Mouse (Mus musculus) heart, embryonic 12.5 days (tissue): ENCODE measurements around the gene Ccdc117. TPM values are rescaled to one million over a fixed set of nuclear protein-coding genes. Genes with fewer than 3 reads are reported as not detected.
"Not testable (repeated sequence)": the region's sequence is repeated elsewhere in the genome, so short reads cannot be mapped to it uniquely, and the experiment has no call there.

Source experiments
- ATAC-seq: fragments of 200-750 bp; cut with Nextera tagmentation; 2 replicates; pipeline ENCODE4 v1.8.0; 2017; ENCODE audit warnings: moderate TSS enrichment, moderate library complexity; ENCODE audit not compliant: insufficient number of reproducible peaks, low FRiP score
- H3K27ac ChIP-seq: fragments of 300-500 bp; sonication (generic); 2 replicates; pipeline ENCODE4 v1.5.1; 2016; ENCODE audit warnings: mild to moderate bottlenecking, moderate library complexity; ENCODE audit not compliant: poor library complexity, severe bottlenecking
- H3K27me3 ChIP-seq: fragments of 300-500 bp; sonication (generic); replicated peaks from 2 replicates; pipeline ENCODE4 v1.6.1; 2016; ENCODE audit warnings: mild to moderate bottlenecking, moderate library complexity
- H3K36me3 ChIP-seq: fragments of 300-500 bp; sonication (generic); 2 replicates; pipeline ENCODE4 v1.6.1; 2016; ENCODE audit warnings: mild to moderate bottlenecking, moderate library complexity
- H3K4me1 ChIP-seq: fragments of 300-500 bp; sonication (generic); replicated peaks from 2 replicates; pipeline ENCODE4 v1.6.1; 2016; ENCODE audit warnings: mild to moderate bottlenecking
- H3K4me2 ChIP-seq: fragments of 300-500 bp; sonication (generic); 2 replicates; pipeline ENCODE4 v1.6.1; 2016; ENCODE audit warnings: mild to moderate bottlenecking, moderate library complexity
- H3K4me3 ChIP-seq: fragments of 300-500 bp; sonication (generic); 2 replicates; pipeline ENCODE4 v1.5.1; 2016; ENCODE audit warnings: mild to moderate bottlenecking
- H3K9ac ChIP-seq: fragments of 300-500 bp; sonication (generic); 2 replicates; pipeline ENCODE4 v1.6.1; 2016; ENCODE audit warnings: mild to moderate bottlenecking, moderate library complexity
- H3K9me3 ChIP-seq: fragments of 300-500 bp; sonication (generic); replicated peaks from 2 replicates; pipeline ENCODE4 v1.6.1; 2016; ENCODE audit warnings: mild to moderate bottlenecking, moderate library complexity
- WGBS: fragments of 180-500 bp; shearing (Covaris S2); methylation state at CpG from one replicate; pipeline ENCODE4 v1.1.7; 2016; 5-methylcytosine and 5-hydroxymethylcytosine counted together
- polyA plus RNA-seq: library from polyadenylated mRNA; unstranded; fragments of >200 nt; fragmentation: Nextera tagmentation; extraction: Ambion mirVana; gene quantifications from 2 replicates; pipeline ENCODE4 v1.2.1, GENCODE M21; 2016

Ccdc117 gene
- polyA plus RNA-seq, 1 experiment from 2014 or later = 17.9 TPM

DNA sequence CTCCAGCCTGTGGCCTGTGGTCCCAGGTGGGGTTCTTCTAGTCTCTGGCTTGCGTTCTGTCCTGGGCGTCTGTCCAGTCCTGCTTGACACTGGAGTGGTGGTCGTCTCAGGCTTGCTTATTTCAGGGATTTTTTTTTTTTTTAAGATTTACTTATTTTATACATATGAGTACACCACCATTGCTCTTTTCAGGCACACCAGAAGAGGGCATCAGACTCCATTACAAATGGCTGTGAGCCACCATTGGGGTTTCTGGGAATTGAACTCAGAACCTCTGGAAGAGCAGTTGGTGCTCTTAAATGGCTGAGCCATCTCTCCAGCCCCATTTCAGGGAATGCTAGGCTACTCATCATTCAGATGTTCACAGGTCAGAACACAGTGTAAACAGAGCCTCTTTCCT lies 18.3 kb upstream of the Ccdc117 start:
- H3K27ac ChIP-seq = no peak overlapping the region
- WGBS = 63% methylated on average over 3 of the region's 3 CpGs
- no peak for ATAC-seq
- no peak overlapping the region for H3K9ac ChIP-seq
- peaks cover 10% of the 10 kb centered on the region; the same call in 1 of the 2 replicates for H3K4me1 ChIP-seq
- no peak overlapping the region for H3K4me3 ChIP-seq
- no peaks in the 10 kb centered on the region for H3K9me3 ChIP-seq
- no peak overlapping the region for H3K4me2 ChIP-seq
- H3K36me3 ChIP-seq = no peaks in the 10 kb centered on the region
- H3K27me3 ChIP-seq = no peaks in the 10 kb centered on the region

DNA sequence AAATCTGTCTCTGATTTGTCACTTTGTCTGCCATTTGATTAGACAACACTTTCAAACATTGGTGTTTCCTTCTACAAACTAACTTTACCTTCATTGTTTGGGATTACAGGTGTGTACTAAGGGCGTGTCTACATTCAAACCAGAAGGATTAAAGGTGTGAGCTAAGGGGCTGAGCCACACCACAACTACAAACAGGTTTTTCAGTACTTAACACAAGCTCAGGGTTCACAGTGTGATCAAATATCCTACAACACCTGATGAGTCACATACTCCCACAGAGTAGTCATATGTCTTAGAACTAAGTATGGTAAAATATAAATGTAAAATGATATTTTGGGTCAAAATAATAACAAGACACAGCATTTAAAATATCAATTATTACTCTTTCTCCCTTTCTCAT lies 9.9 kb upstream of the Ccdc117 start:
- Histone ChIP-seq H3K36me3 (no peaks in the 10 kb centered on the region), H3K4me1 (no peaks in the 10 kb centered on the region), H3K9me3 (peaks cover 20% of the 10 kb centered on the region), H3K4me3 (no peak overlapping the region), H3K27me3 (no peaks in the 10 kb centered on the region), H3K27ac (no peak overlapping the region), H3K9ac (no peak overlapping the region), H3K4me2 (no peak overlapping the region)
- no peak for ATAC-seq
- WGBS = 45% methylated on average over 1 of the region's 1 CpGs

DNA sequence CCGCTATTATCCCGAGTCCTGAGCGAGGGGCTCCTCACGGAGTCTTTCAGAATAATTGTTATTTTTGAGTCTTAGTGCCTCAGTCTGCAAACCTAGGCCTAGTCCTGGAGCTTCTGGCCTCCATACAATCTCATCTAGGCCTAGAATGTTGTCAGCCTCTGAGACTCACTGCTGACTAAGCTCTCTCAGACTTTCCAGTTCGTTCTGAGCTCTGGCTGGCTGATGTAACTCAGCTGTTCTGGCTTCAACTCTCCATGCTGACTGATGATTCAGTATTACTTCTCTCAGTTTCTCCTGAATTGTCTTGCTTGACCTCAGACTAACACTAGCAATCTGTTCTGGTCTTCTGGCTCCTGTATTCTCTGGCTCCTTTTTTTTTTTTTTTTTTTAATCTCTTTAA lies 9.4 kb upstream of the Ccdc117 start:
- ATAC-seq = no peak
- Histone ChIP-seq H3K4me3 (no peak overlapping the region), H3K27ac (no peak overlapping the region), H3K9me3 (peaks cover 20% of the 10 kb centered on the region), H3K4me2 (no peak overlapping the region), H3K27me3 (no peaks in the 10 kb centered on the region), H3K36me3 (no peaks in the 10 kb centered on the region), H3K4me1 (no peaks in the 10 kb centered on the region), H3K9ac (no peak overlapping the region)
- WGBS = 81% methylated on average over 5 of the region's 5 CpGs

DNA sequence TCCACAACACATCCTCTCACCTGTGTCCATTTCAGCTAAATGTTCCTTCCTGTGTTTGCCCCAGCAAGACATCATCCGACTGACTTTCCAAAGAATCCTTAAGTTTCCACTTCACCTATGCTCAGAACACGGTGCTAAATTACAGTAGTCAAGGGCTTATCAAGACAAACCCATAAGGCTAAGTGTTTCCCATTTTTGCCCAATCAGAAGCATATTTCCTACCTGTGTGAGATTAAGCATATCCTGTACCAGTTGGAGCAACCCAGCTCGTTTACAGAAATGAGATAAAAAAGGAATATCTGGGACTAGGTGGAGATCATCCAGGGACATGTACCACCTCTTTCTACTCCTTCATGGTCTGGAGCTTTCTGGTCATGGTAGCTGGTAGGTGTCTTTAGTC lies 4.7 kb upstream of the Ccdc117 start:
- no peak overlapping the region for H3K4me2 ChIP-seq
- peaks cover 20% of the 10 kb centered on the region for H3K9me3 ChIP-seq
- no peak overlapping the region for H3K9ac ChIP-seq
- 67% methylated on average over 3 of the region's 3 CpGs for WGBS
- H3K4me1 ChIP-seq = no peaks in the 10 kb centered on the region
- no peaks in the 10 kb centered on the region for H3K36me3 ChIP-seq
- no peak for ATAC-seq
- no peaks in the 10 kb centered on the region for H3K27me3 ChIP-seq
- H3K27ac ChIP-seq = no peak overlapping the region
- no peak overlapping the region for H3K4me3 ChIP-seq

DNA sequence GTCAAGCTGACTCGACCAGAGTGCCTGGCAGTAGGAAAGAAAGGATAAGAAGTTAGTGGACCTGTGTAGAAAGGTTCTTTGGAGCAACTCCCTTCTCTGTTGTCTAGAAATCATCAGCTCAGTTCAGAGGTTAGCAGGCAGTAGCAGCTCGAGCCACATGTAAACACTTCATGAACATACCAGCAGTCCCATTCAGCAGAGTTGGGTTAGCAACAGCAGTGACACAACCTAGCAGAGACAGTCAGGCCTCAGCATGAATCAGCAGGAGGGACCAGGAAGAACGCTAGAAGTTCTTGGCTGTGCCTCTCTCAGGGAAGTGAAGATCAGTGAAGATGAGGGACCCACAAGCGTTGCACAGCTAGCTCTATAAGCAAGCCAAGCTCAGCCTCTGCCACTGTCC lies 3.5 kb upstream of the Ccdc117 start:
- WGBS = 72% methylated on average over 4 of the region's 4 CpGs

DNA sequence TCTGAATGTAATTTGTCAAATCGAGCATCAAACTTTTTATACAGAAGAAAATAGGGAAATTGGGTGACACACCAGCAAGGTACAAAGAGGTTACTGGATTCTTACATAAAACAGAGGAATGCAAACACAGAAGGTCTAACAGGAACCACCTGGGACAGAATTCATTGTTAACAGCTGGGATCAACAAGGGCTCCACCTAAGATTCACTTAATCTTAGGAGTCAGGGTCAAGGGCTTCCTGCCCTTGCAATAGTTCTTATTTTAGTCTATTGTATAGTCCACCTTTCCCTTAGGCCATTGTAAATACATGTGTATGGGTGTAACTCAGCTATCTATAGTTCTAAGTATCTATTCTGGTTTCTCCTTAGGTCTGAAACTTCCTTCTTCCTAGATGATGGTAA lies 2.7 kb upstream of the Ccdc117 start:
- ATAC-seq, H3K9ac ChIP-seq, H3K27ac ChIP-seq, H3K36me3 ChIP-seq, H3K4me3 ChIP-seq, H3K27me3 ChIP-seq, H3K4me2 ChIP-seq: not testable (repeated sequence)
- 78% methylated on average over 1 of the region's 1 CpGs for WGBS
- H3K9me3 ChIP-seq = peaks cover 19% of the 10 kb centered on the region
- peaks cover 11% of the 10 kb centered on the region for H3K4me1 ChIP-seq

More for the DNA sequence above, 3.5 kb upstream of the Ccdc117 start:
- Histone ChIP-seq H3K27me3 (no peaks in the 10 kb centered on the region), H3K36me3 (no peaks in the 10 kb centered on the region; the same call in 1 of the 2 replicates), H3K4me2 (no peak overlapping the region), H3K9me3 (peaks cover 20% of the 10 kb centered on the region), H3K27ac (no peak overlapping the region), H3K4me1 (peaks cover 8% of the 10 kb centered on the region), H3K9ac (no peak overlapping the region), H3K4me3 (no peak overlapping the region)
- ATAC-seq = no peak

DNA sequence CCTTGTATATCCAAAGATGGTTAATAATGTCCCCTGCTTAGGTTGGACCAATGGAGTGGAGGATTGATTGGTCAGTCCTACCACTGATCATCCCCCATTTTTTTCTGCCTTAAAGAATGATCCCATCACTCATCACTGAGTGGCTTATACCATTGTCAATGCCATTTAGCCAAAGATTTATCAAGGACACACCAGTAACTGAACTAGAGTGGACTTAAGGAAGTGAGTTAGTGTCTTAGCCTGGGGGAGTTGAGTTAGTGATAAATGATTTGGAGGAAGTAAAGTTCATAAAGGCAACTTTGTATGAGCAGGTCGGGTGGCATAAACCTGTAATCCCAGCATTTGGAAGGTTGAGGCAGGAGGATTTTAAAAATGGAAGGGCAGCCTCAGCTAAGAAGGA lies 1.3 kb upstream of the Ccdc117 start:
- WGBS = 62% methylated on average over 1 of the region's 1 CpGs
- H3K4me1 ChIP-seq = peaks cover 11% of the 10 kb centered on the region
- H3K4me3 ChIP-seq = no peak overlapping the region
- H3K9ac ChIP-seq = no peak overlapping the region
- no peak overlapping the region for H3K4me2 ChIP-seq
- ATAC-seq = no peak
- peaks cover 8% of the 10 kb centered on the region for H3K9me3 ChIP-seq
- H3K27ac ChIP-seq = no peak overlapping the region
- H3K36me3 ChIP-seq = peaks cover 8% of the 10 kb centered on the region
- H3K27me3 ChIP-seq = no peaks in the 10 kb centered on the region

DNA sequence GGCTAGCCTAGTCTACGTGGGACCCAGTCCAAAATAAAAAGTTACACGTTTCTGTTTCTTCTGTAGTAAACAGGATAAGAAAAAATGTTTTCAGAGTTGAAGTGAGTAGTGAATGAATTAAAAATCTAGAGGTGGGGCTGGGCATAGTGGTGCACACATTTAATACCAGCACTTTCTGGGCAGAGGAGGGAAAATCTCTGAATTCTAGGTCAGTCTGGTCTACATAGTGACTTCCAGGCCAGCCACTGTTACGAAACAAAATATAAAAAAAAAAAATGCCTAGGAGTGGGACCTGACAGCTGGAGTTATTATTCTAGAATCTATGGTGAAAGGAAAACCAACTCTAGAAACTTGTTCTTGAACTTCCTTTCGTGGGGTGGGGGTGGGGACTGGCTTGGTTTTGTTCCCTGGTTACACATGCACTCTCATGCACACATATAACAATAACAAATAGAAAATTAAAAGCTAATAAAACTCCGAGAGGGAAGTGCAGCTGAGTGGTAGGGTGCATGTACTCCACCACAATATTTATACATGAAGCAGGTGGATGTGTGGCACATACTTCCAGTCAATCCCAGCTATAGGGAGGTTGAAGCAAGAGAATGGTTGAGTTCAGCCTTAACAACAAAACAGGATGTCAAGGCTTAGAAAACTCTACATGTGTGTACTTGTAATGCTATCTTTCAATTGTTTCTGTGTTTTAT lies 647 bp upstream of the Ccdc117 start:
- H3K27ac ChIP-seq = no peak overlapping the region
- no peak for ATAC-seq
- H3K4me3 ChIP-seq = peak overlapping the region; percentile 97
- H3K4me1 ChIP-seq = peaks cover 11% of the 10 kb centered on the region
- H3K36me3 ChIP-seq = peaks cover 10% of the 10 kb centered on the region
- 50% methylated on average over 5 of the region's 5 CpGs for WGBS
- peak overlapping the region; percentile 81 for H3K4me2 ChIP-seq
- H3K27me3 ChIP-seq = no peaks in the 10 kb centered on the region
- no peak overlapping the region for H3K9ac ChIP-seq
- peaks cover 3% of the 10 kb centered on the region for H3K9me3 ChIP-seq

DNA sequence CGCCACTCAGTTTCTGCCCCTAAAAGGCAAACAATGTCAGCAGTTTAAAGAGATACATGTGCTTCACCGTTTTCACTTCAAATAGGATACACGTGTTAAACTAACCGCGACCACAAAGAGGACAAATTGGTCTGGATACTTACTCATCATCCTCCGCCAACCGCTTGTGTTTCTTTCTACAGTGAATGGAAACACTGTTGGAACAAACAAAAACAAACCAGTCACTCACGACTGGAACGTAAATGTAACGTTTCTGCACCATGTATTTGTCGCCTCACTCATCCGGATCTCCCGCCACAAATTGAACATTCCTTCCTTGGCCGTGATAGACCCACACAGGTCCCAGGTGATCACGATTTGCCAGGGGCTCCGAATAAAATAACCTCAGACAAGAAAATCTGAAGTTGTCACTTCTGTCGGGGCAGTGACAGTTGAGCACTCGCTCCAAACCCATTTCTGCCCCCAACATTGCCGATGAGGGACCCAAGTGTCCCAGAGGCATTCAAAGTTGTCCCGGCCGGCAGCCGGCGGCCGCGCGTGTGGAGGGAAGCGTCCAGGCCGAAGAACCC lies 673 bp downstream of the Ccdc117 start:
- Histone ChIP-seq H3K36me3 (peaks cover 12% of the 10 kb centered on the region), H3K4me2 (peak overlapping the region; percentile 81), H3K9ac (peak overlapping the region; percentile 96), H3K27ac (peak overlapping the region; percentile 78), H3K4me1 (peaks cover 11% of the 10 kb centered on the region), H3K27me3 (no peaks in the 10 kb centered on the region), H3K4me3 (peak overlapping the region; percentile 97), H3K9me3 (no peaks in the 10 kb centered on the region)
- ATAC-seq = no peak
- WGBS = 1% methylated on average over 28 of the region's 28 CpGs

DNA sequence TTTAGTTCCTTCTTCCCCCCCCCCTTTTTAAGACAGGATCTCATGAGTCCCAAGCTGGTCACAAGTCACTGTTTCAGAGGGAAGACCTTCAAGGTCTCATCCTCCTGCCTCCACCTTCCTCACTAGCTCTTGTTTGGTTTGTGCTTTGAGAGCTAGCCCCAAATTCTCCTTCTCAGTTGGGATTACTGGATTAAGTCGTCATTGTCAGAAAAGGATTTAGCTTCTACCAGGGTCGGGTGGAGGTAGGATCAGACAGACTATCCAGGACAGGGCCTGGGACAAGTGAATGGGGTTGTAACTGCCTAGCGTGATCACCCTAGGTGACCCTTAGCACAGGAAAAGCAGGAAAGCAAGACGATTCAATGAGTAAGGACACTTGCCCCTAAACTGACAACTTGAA lies 1.7 kb downstream of the Ccdc117 start:
- peaks cover 11% of the 10 kb centered on the region for H3K4me1 ChIP-seq
- peak overlapping the region; percentile 96; the same call in 1 of the 2 replicates for H3K9ac ChIP-seq
- H3K9me3 ChIP-seq = no peaks in the 10 kb centered on the region
- no peak overlapping the region for H3K27ac ChIP-seq
- no peak for ATAC-seq
- H3K36me3 ChIP-seq = peaks cover 14% of the 10 kb centered on the region
- peak overlapping the region; percentile 81 for H3K4me2 ChIP-seq
- H3K27me3 ChIP-seq = no peaks in the 10 kb centered on the region
- WGBS = 54% methylated on average over 4 of the region's 4 CpGs
- peak overlapping the region; percentile 97; the same call in 1 of the 2 replicates for H3K4me3 ChIP-seq

DNA sequence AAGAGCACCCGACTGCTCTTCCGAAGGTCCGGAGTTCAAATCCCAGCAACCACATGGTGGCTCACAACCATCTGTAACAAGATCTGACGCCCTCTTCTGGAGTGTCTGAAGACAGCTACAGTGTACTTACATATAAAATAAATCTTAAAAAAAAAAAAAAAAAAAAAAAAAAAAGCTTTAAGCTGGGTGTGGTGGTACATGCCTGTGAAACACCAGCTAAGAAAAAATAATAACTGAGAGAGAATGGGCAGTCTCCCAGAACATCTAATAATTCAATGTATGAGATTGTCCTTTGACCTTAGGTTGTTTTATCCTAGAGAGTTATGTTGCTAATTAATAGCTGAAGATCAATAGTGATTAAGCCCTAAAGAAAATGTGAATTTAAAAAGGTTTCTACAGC lies 4.5 kb downstream of the Ccdc117 start:
- WGBS = 95% methylated on average over 4 of the region's 4 CpGs
- not testable (repeated sequence) for H3K4me3 ChIP-seq, H3K27me3 ChIP-seq, H3K27ac ChIP-seq, H3K4me2 ChIP-seq, H3K9me3 ChIP-seq, ATAC-seq, H3K9ac ChIP-seq
- Histone ChIP-seq H3K4me1 (peaks cover 16% of the 10 kb centered on the region), H3K36me3 (peaks cover 43% of the 10 kb centered on the region)
